Mouse (Mus musculus): ENCODE measurements around the gene Pck2. TPM values are rescaled to one million over a fixed set of nuclear protein-coding genes. Genes with fewer than 3 reads are reported as not detected.

Pck2 gene
- total RNA-seq (2021) = 10 to 100 TPM; 24.0 to 26.8 TPM
- long read RNA-seq, experiment 1, transcript Pck2-201 (10 exons, 3,400 nt) = major isoform, 7 of 16 reads
- long read RNA-seq, experiment 1, partial matches to known transcripts = 1 of 16 reads
- long read RNA-seq, experiment 1, other reads (novel, unspliced or antisense) = 7 of 16 reads
- long read RNA-seq, experiment 2, transcript Pck2-201 (10 exons, 3,400 nt) = major isoform, 21 of 32 reads
- long read RNA-seq, experiment 2, partial matches to known transcripts = 3 of 32 reads
- long read RNA-seq, experiment 2, other reads (novel, unspliced or antisense) = 8 of 32 reads

DNA sequence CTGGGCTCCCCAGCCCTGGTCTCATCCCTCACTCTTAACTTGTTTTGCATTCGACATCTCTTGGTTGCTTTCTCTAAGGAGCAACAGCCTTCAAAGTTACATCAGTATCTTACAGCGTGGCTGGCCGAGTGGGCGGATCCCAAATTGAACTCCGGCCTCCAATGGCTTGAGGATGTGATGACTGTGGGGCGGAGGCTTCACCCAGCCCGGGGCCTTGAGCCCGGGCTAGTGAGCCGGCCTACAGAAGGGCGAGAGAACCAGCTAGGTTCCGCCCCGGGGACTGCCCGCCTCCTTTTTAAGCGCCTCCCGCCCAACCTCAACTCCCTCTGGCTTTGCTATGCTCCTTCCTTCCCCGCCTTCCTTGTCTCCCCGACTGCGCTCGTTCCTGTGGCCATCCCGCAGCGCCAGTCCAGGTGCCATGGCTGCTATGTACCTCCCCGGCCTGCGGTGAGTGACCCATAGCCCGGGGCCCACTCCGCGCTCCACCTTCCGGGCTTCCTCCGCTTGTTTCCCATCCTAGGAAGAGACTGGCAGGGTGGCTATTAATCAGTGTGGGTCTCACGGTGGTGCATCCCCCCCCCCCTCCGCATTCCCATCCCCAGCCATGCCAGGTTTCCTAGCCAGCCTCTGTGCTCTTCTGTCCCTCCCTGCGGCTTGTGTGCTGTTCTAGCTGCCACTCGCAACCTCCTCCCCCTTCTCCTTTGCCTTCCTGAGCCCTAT is at the start of gene Pck2:
Pck2 (plus strand) TSS at position 200 of the 720 bp plus-strand sequence.
- DNase-seq (ENCODE audit: low spot score in 2 of 2) = peak; percentile 66 to 67

DNA sequence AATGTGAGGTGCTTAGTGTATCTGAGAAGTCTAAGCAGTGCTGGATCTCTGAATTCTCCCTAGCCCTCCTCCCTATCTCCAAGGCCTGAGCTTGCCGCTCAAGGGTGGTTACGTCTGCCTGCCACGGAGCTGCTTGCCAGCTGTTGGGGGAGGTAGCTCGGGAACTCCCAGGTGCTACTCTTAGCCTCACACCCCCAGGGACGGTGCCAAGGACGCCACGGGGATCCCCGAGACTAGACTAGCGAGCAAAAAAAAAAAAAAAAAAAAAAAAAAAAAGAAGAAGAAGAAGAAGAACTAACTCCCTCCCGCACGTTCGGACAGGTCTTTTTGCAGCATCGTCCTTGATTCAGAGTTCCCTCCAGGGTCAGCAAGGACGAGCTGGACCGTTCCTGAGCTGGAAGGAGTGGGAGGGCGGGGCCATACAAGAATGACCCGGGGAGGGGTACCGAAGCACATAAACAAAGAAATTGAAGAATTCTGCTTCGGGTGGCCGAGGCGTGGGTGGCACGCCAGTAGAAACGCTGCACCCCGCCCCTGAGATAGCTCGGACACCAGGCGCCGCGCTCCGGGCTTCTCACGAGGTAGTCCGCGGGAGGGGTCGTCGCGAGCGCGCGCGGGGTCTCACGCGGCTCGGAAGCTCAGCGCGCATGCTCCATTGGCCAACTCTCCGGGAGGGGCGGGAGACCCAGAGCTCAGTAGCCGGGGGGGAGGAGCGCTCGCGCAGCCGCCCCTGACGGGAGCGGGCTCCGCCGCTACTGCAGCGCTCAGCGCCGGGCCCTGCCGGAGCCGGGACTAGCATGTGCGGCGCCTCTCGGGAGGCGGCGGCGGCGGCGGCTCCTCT is 49.5 kb upstream of the Pck2 start, which contains the start of gene Carmil3:
Carmil3 (plus strand) TSS at position 291 of the 841 bp plus-strand sequence.
- DNase-seq (ENCODE audit: low spot score in 2 of 2) = peak; percentile 83 to 88

DNA sequence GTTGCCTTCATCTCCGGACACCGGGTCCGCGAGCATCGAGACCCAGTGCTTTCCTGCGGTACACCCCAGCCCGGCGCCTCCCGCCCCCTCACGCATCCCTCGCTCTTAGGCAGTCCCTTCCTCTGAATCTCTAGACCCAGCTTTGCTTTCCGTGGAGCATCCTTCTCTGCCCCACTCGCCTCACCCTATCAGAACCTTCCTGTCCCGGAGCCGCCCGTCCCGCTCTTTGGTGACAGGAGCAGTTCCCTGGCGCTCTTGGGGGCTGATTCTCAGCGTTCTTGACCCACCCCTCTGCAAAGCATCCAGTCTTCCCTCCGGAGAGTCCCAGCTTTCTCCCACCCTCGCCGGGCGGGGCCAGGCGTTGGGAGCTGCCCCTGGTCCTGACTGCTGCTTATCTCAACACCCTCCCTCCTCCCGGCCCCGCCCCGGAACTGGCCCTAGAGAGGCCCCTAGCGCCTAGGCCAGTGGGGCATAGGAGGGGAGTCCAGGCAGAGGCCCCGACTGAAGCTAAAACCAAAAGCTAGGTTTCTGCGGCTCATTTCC is 48.7 kb upstream of the Pck2 start:
- peak; percentile 49 to 62 for DNase-seq (ENCODE audit: low spot score in 2 of 2)

DNA sequence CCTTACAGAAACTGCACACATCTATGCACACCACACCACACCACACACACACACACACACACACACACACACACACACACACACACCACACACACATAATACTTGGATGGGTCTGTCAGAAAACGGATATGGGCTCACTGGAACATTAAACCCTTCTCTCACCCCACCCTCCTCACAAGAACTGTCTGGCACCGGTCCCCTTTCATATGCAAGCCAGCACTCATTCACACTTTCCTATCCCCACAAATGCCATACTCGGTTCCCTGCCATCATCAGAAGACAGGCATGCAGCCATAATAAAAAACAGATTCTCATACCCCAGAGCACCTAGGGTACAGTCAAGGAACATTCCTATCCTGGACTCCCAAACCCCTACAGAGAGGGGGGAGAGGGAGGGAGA is 48.0 kb upstream of the Pck2 start:
- DNase-seq (ENCODE audit: low spot score in 2 of 2) = no peak

DNA sequence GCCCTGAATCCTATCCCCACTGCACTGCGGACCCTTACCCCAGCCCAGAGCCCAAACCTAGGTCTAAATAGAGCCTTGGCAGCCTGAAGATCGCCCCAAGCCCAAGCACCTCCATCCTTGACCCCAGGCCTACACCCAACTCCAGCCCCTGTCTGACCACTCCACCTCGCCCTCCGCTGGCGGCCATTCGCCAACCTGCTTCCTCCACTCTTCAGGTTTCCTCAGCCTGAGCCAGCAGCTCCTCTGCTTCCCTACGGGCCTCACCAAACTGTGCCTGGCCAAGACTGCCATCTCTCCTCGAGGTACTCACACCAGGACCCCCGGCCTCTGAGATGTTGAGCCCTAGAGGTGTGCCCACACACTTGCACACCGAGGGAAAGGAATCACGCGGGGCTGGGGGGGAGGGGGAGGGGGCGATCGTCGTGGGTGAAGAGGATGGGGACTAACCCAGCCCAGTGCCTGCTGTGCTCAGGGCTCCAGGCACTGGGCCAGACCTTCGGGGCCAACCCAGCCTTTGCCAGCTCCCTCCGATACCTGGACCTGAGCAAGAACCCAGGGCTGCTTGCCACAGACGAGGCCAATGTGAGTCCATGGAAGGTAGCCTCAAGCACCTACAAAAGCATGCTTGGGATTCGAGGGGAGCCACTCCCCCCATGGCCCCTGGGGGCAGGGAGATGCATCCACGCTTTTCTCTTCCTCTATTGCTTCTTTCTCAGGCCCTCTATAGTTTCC is 44.4 kb upstream of the Pck2 start:
- DNase-seq (ENCODE audit: low spot score in 2 of 2) = no peak

DNA sequence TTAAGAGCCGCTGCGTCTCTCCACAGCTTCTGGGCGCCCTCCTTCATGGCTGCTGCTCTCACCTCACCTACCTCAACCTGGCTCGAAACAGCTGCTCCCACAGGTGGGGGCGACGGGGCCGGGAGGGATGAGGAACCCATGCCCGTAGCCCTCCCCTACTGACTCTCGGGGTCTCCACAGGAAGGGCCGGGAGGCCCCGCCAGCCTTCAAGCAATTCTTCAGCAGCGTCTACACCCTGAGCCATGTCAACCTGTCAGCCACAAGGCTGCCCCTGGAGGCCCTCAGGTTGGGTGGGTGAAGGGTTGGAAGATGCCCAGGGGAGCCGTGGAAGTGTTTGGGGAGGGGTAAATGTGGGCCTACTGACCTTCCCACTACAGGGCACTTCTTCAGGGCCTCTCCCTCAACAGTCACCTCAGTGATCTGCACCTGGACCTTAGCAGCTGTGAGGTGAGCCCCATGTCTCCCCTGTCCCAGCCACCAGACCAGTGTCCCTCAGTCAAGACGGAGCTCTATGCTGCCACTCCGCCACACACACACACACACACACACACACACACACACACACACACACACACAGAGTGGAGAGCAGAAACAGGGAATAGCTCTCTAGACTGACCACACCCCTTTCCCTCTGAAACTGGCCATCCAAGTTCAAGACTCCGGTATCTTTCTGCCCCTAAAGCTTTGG is 43.2 kb upstream of the Pck2 start:
- DNase-seq (ENCODE audit: low spot score in 2 of 2) = no peak

DNA sequence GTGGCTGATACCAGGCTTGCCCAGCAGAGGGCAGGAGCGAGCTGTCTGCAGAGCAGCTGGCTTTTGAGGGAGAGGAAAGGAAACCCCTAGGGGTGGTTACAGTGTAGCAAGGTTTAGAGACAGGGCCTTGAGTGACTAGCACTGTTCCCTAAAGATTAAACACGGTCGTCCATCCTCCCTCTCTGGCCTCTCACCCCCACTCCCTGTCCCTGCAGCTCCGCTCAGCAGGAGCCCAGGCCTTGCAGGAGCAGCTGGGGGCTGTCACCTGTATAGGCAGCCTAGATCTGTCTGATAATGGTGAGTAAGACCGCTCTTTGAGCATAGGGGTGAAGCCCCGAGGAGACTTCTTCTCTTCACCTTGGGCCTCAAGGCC is 42.6 kb upstream of the Pck2 start:
- DNase-seq (ENCODE audit: low spot score in 2 of 2) = peak; percentile 83 to 90

DNA sequence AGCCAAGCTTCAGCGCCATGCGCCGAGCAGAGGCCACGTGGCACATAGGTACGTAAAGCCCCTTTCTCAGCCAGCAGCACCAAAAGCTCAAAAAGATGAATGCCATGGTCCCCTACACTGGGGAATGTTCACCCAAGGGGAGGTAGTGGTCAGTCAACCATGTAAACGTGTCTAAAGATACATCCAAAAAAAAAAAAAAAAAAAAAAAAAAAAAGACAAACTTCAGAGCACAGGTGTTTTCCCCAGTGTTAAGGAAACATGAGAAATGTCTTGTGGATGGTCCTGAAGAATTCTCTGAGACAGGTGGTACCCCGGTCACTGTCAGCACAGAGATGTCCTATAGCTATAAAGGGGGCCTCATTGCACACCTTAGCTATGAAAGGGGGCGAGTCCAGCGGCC is 34.5 kb upstream of the Pck2 start:
- no peak for DNase-seq (ENCODE audit: low spot score in 2 of 2)

DNA sequence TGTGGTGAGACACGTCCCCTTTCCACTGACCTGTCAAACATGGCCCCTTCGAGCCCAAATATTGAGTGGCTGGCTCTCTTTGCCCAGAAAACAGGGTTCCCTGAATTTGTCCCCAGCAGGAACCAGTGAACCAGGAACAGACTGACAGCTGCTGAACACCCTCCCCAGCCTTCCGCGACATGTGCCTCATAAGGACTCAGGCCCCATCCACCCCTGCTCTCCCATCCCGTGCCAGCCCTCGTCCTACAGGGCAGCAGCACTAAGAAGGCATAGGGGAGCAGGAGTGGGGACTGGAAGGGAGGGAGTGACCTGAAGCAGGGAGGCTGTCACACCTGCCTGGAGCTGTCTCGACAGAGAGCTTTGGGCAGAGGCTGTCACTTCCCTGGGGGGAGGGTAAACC is 32.3 kb upstream of the Pck2 start:
- no peak for DNase-seq (ENCODE audit: low spot score in 2 of 2)

DNA sequence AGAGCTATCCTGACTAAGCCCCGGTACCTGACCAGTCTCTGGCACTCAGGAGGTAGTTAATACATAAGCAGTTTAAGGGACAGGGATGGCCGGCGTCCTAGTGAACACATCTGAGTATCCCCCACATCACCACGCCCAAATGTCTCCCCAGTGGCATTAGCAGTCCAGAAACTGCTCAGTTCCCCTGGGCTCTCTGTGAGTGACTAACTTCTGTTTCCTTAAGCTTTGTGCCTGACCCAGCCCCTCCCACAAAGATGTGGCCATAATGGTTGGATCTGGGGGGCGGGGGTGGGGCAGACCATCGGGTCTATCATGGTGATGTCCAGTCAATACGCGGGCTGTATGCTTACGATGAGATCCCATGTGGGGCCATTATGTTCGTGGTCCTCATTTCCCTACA is 30.5 kb upstream of the Pck2 start:
- no peak for DNase-seq (ENCODE audit: low spot score in 2 of 2)

DNA sequence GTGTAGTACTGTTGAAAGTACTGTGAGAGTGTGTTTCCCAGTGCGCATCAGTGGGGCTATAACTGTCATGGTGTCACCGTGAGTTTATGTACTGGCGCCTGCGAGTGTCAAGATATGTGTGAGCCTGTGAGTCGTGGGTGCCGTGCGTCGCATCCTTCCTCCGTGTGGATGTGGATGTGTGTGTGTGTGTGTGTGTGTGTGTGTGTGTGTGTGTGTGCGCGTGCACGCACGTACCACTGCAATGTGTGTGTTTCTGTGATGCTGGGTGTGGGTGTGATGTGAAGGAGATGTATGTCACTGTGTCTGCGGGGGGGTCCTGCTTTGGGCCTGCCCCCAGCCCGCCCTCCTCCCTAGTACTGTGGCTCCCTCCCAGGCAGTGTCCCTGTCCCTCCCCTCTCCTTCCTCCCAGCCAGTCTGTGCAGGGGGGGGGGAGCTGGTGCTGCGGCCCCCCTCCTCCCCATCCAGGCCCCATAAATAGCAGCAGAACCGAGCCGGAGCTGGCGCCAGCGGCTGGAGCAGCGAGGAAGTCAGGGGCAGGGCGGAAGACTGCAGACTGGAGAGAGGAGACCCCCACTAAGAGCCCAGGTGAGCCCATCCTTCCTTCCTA is 29.8 kb upstream of the Pck2 start, which contains the start of gene Cpne6:
Cpne6 (plus strand) TSS at position 321 of the 607 bp plus-strand sequence.
- no peak for DNase-seq (ENCODE audit: low spot score in 2 of 2)

DNA sequence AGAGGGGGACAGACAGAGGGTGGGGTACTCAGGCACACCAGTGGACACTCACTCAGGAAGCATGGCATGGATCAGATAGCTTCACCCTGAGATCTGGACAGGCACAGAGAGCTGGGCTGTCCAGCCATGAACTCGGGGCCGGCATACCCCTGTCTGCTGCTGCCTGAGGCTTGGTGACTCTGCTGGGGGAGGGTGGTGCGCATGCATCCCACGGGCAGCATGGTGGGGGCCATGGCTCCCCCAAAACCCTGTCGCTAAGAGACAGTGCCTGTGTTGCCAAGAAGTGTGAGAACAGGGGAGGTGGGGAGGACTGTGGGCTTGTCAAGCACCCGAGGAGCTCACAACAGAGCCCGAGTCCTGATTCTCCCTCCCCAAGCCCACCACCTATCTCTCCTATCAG is 29.0 kb upstream of the Pck2 start:
- DNase-seq (ENCODE audit: low spot score in 2 of 2) = peak; percentile 57 to 74

DNA sequence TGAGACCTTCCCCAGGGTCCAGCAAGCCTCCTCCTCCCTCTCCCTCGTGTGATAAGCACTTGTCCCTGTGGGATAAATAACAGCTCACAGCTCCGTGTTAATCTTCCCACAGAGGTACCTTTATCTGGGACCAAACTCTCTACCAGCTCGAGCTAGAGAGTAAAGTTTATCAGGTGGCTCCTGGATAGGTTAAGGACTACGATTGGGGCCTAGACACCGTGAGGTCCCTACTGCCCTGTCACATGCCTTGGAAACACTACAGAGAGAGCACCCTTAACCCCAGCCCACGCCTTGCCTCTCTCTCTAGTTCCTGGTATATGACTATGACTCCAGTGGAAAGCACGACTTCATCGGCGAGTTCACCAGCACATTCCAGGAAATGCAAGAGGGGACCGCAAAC is 26.1 kb upstream of the Pck2 start:
- DNase-seq (ENCODE audit: low spot score in 2 of 2) = no peak

DNA sequence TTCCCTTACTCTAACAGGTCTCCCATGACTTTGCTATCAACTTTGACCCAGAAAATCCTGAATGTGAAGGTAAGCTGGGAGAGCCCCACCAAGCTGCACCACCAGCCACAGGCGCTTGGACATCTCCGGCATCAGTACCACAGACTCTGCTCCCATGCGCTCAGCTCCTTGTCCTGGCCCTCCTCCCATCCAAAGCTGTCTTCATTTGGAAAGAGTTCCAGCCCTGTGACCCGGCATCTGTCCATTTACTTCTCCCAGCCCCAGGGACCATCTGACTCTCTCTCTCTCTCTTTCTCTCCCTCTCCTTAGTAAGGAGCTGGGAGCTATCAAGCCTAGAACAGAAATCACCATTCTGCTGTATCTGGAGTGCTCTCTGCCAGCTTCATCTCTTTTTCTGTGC is 24.2 kb upstream of the Pck2 start:
- no peak for DNase-seq (ENCODE audit: low spot score in 2 of 2)

DNA sequence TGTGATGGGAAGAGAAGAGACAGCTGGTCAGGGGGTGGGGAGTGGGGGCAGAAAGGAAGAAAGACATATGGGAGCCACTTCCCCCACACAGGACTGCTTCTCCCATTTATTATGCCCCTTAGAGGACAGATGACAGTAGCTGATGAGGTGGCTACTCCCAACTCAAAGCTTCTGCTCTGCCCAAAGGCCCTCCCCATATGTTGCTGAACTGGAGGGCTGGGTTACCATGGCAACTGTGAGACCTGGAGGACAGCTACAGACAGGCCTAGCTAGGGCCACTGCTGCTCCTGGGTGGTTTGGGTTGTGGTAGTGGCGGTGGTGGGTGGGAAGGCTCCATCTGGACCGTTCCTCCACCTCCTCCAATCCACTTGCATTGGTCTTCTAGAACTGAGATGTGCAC is 21.2 kb upstream of the Pck2 start:
- DNase-seq (ENCODE audit: low spot score in 2 of 2) = peak; percentile 63 to 68

DNA sequence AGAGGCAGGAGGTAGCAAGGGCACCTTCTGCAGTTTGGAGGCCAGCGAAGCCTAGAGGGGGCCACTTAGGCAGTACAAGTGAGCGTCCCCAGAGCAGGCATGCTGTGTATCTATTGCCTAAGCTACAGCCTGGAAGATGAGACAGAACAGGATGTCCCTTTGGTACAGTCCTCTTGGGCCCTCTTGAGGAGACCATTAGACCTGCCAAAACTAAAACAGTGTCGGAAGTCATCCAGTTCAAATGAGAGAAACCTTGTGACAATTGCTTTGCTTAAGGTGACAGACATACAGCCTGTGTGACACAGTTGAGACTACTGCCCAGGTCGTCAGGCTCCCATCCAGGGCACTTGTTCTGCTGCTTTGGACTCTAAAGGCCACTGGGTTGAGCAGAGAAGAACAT is 20.5 kb upstream of the Pck2 start:
- no peak for DNase-seq (ENCODE audit: low spot score in 2 of 2)

DNA sequence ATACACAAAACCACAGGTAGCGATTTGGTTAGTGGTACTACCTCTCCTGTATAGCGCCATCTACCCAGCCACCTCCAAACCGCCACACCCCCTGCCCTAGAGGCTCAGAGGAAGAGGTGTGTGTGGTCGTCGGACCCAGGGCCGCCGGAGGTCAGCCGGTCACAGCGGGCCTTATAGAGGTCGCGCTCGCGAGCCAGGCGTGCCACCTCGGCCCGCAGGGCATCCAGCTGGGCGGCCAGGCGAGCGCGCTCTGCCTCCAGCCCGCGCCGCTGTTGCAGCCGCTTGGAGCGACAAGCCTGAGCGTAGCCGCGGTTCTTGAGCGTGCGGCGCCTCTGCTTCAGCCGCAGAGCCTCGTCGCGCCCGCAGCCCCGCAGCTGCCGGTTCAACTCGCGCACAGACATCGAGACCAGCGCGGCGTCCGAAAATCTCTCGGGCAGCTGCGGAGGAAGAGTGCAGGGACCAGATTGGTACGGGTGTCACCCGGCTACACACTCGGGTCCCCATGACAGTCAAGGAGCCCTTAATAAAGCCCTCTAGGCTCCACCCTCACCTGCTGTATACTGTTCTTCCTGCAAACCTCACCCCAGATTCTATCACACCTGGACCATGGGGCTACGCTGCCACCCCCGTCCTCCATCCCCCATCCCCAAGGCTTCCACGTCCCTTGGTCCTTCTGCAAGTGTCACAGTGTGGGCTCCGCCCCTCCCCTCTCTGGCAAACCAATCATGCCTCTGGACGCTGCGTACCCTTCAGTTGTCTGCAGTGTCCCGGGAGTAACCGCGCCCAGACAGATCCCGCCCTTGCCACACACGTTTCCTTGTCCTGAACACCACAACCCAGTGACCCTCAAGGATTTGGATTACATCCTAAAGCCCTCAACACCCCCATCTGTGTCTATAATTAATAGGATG is 19.4 kb upstream of the Pck2 start:
- DNase-seq (ENCODE audit: low spot score in 2 of 2) = no peak

DNA sequence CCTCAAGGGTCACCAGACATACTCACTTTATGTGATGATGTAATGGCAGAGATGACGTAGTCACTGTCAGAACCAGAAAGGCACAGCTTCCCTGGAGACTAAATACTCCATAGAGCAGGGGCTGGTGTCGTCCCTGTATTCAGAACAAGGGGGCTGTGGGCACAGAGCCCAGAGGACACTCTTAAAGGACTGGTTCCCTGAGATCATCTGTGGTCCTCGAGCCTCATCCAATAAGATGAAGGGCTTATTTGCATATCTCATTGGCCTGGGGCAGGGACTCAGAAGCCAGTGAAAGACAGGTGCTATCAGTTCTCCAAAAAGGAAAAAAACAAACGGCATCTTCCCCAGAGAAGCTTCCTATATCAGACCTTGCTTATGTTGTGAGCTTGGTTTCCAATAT is 16.0 kb upstream of the Pck2 start:
- no peak for DNase-seq (ENCODE audit: low spot score in 2 of 2)

DNA sequence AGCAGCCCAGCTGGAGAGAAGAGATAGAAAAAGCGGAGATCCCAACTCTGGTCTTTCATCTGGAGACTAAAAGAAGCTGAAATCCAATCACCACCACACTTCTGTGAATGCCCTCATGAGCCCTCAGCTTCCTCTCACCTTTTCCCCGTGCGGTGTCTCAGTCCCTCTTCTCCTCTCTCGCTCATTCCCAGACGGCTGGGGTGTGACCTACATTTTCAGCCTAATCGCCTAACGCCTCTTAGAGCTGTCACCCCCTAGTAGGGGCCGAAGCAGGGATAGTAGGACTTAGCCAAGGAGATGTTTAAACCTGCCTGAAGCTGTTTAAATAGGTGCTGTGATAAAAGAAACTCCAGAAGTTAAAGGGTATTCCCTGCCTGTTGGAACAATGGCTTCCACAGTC is 15.3 kb upstream of the Pck2 start, which contains the start of gene Nrl:
Nrl (minus strand) TSS at position 197 of the 400 bp plus-strand sequence.
- DNase-seq (ENCODE audit: low spot score in 2 of 2) = no peak

Measured in layer of hippocampus, postnatal 14 days (tissue).